Mouse (Mus musculus) G1E-ER4 (cell line): Measurements from ENCODE around the gene Phospho1. TPM values are rescaled to one million over a fixed set of nuclear protein-coding genes. Genes with fewer than 3 reads are reported as not detected.

Source experiments
- GATA1 ChIP-seq: IDR thresholded peaks from one replicate; pipeline ENCODE4 v1.8.0; 2012; ENCODE audit warnings: low read length, inconsistent platforms
- polyA plus RNA-seq: library from polyadenylated mRNA; stranded (reverse); fragments of >175 nt; gene quantifications from 2 replicates; pipeline ENCODE4 v1.2.3, GENCODE M21; 2012

The Phospho1 gene
- polyA plus RNA-seq: 269 and 284 TPM in 2 replicates

DNA sequence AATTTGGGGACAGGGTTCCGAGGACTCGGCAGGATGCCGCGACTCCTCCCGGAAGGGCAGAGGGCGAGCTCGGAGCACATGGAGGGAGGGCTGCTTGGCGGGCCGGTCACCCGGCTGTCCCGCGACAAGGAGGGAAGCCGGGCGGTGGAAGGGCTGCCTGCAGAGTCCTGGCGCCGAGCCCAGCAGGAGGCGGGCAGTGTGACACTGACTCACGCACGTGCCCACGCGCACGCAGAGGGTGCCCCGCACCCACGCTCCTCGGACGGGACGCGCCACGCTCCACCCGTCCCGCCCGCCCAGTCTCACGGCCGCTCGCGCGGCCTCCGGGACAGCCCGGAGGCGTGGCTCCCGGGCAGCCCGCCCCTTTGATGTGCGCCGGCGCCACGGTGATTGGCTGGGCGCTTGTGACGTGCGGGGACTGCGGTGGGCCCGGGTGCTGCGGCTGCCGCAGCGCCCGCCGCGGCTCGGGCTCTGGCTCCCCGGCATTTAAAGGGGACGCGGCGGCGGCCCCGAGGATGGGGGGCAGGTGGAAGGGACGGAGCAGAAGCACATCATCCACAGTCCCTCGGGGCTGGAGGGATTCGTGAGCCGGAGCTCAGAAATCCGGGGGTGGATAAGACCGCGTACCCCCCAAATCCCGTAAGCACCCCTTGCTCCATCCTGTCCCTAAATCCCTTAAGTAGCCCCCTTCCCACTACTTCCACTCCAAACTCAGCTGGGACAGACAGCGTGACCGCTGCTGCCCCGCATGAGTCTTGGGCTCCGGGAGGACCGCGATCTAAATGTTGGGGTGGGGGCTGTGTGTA lies at the start of gene Phospho1:
Gene Phospho1 (plus strand): TSS at position 429 of the 806 bp plus-strand sequence.
- no peak for TF ChIP-seq GATA1

DNA sequence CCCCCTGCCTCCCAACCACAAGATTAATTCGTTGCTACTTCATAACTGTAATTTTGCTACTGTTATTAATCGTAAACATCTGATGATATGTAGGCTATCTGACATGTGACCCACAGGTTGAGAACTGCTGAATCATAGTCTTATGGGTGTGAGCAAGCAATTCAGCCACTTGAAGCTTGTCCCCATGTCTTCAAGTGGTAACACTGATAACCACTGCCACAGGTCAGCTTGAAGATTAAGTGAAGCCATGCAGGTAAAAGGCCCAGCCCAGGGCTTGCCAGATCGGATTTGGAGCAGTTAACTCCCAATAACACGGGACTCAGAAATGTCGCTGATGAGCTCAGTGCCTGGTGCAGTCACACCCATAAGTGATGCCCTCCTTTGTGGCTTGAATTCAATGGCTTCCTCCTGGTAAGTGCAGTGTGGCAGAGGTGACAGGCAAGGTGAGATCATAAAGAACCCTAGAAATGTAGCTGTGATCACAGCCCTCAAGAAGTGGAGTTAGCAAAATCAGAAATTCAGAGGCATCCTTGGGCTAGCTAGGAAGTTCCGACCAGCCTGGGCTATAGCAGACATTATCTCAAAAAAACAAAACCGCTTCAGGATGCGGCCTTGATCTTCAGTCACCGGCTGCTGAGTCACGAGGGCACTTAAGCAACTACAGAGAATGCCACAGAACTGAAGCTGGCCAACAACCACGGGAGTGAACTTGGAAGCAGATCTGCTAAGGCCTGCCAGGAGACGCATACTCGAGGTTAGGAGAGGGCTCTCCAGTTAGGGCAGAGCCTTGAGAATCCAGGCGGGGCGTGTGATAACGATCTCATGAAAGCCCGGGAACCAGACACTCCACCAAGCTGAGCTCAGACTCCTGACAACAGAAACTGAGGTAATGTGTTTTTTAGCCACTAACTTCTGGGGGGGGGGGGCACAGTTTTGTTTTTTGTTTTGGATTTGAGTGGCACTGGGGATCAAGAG lies 46.7 kb upstream of the Phospho1 start:
- TF ChIP-seq GATA1: peak; percentile 61

- TF ChIP-seq GATA1: no peak
Measured at GRCm38 (mm10) chr11:95778831-95779251, 45.5 kb upstream of the Phospho1 start.

DNA sequence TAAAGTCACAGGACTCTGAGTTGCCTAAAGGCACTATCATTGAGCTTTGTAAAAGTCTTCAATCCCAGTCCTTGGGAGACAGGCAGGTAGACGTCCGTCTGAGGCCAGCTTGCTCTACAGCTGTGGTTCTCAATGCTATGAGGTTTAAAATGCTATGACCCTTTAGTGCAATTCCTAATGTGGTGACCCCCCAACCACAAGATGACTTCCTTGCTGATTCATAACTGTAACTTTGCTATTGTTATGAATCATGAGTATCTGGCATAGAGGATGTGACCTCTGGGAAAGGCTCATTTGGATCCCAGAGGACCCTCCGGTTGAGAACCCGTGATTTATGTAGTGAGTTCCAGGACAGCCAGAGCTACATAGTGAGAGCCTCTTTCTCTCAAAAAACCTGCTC lies 44.9 kb upstream of the Phospho1 start:
- no peak for TF ChIP-seq GATA1

- no peak for TF ChIP-seq GATA1
Measured at GRCm38 (mm10) chr11:95780480-95780879, 43.8 kb upstream of the Phospho1 start.

GRCm38 (mm10) chr11:95781557-95781956 lies 42.7 kb upstream of the Phospho1 start:
- TF ChIP-seq GATA1: no peak

DNA sequence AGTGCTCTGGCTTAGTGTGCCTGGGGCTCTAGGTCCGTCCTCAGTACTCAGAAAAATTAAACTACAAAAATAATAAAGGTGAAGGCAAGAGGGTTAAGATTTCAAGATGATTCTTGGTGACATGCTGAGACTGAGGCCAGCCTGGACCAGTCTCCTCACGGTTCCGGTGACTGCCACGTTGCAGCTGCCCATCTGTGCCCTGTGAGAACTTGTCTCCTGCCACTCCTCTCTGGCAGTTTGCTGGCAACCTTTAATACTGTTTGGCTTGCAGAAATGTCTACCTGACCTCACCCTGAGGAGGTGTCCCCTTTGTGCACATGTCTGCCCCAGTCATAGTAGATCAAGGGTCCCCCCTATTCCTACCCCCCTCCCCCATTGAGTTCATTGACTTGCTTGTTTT lies 40.8 kb upstream of the Phospho1 start:
- TF ChIP-seq GATA1: no peak

GRCm38 (mm10) chr11:95783958-95784357 lies 40.3 kb upstream of the Phospho1 start:
- no peak for TF ChIP-seq GATA1

DNA sequence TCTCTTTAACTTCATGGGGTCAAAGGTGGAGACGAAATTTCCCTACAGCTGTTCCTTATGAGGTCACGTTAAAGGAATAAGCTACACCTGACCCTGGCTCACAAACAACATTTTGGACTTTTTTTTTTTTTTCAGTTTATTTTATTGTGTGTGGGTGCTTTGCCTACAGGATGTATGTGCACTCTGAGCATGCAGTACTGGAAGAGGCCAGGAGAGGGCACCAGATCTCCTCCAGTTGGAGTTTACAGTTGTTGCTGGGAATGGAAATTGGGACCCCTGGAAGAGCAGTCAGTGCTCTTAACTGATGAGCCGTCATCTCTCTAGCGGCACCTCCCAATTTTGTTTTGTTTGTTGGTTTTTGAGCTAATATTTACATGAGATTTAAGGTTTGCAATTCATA lies 38.6 kb upstream of the Phospho1 start:
- no peak for TF ChIP-seq GATA1

- TF ChIP-seq GATA1: no peak
Measured at GRCm38 (mm10) chr11:95786511-95786910, 37.8 kb upstream of the Phospho1 start.

DNA sequence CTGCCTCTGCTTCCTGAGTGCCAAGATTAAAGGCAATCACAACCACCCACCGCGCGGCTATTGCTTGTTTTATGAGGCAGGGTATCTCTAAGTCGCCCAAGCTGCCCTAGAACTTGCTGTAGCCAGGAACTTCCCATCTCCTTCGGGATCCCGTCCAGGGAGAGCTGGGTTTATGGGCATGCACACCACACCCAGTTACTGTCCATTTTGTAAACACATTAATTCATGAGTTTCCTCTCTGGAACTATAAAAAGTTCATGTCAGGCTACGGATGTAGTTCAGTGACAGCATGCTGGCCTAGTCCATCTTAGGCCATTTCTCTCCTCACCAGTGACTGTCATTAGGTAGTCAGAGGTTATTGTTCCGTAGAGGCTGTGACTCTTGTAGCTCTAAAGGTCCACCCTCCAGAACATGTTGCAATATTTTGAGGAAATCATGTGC lies 34.8 kb upstream of the Phospho1 start:
- no peak for TF ChIP-seq GATA1

- TF ChIP-seq GATA1: no peak
Measured at GRCm38 (mm10) chr11:95791787-95792186, 32.5 kb upstream of the Phospho1 start.

GRCm38 (mm10) chr11:95792950-95793509 lies 31.3 kb upstream of the Phospho1 start:
- TF ChIP-seq GATA1: no peak

GRCm38 (mm10) chr11:95794201-95794600 lies 30.1 kb upstream of the Phospho1 start:
- no peak for TF ChIP-seq GATA1

GRCm38 (mm10) chr11:95795582-95795981 lies 28.7 kb upstream of the Phospho1 start:
- TF ChIP-seq GATA1: no peak

GRCm38 (mm10) chr11:95805010-95805409 lies 19.3 kb upstream of the Phospho1 start:
- TF ChIP-seq GATA1: no peak

- no peak for TF ChIP-seq GATA1
Measured at GRCm38 (mm10) chr11:95805527-95805926, 18.8 kb upstream of the Phospho1 start.
